Mouse (Mus musculus) myocyte (in vitro differentiated cells): Measurements from ENCODE around the gene Lmna. TPM values are rescaled to one million over a fixed set of nuclear protein-coding genes. Genes with fewer than 3 reads are reported as not detected.

Experiments used
- H3K27me3 ChIP-seq: one replicate; pipeline ENCODE4 v1.6.1; 2011; ENCODE audit not compliant: control insufficient read depth, insufficient read depth, insufficient read length
- H3K36me3 ChIP-seq: one replicate; pipeline ENCODE4 v1.6.1; 2011; ENCODE audit not compliant: control insufficient read depth, insufficient read depth
- H3K4me2 ChIP-seq: one replicate; pipeline ENCODE4 v1.6.1; 2011; ENCODE audit warnings: low read depth, control low read depth
- H3K4me3 ChIP-seq: one replicate; pipeline ENCODE4 v1.5.1; 2011; ENCODE audit warnings: mild to moderate bottlenecking, control low read depth, moderate library complexity
- H3K79me2 ChIP-seq: one replicate; pipeline ENCODE4 v1.6.1; 2011; ENCODE audit not compliant: control insufficient read depth, insufficient read depth
- H3ac ChIP-seq: one replicate; pipeline ENCODE4 v1.6.1; 2011; ENCODE audit not compliant: control insufficient read depth, insufficient read length
- CEBPB ChIP-seq: IDR thresholded peaks from 2 replicates; pipeline ENCODE4 v1.6.1; 2011; ENCODE audit warnings: mild to moderate bottlenecking, moderate library complexity; ENCODE audit not compliant: poor library complexity, insufficient read depth, severe bottlenecking
- E2F4 ChIP-seq: IDR thresholded peaks from one replicate; pipeline ENCODE4 v1.6.1; 2011; ENCODE audit warnings: mild to moderate bottlenecking, control low read depth, moderate library complexity; ENCODE audit not compliant: insufficient read depth
- MAX ChIP-seq: IDR thresholded peaks from one replicate; pipeline ENCODE4 v1.6.1; 2011; ENCODE audit warnings: low read depth, mild to moderate bottlenecking, control low read depth
- MYOD1 ChIP-seq, 3 experiments: IDR thresholded peaks; one replicate each; pipeline ENCODE4 v1.6.1; 2011; ENCODE audit warnings: control low read depth in 2 of 3, low read depth in 2 of 3, mild to moderate bottlenecking in 2 of 3, moderate library complexity in 1 of 3; ENCODE audit not compliant: insufficient read length in 2 of 3, control insufficient read depth in 1 of 3
- MYOG ChIP-seq, 3 experiments: IDR thresholded peaks; one replicate each; pipeline ENCODE4 v1.6.1; 2011; ENCODE audit warnings: control low read depth in 2 of 3, low read depth in 2 of 3, mild to moderate bottlenecking in 2 of 3; ENCODE audit not compliant: insufficient read length in 2 of 3, control insufficient read depth in 1 of 3, insufficient read depth in 1 of 3
- POLR2A ChIP-seq: IDR thresholded peaks from one replicate; pipeline ENCODE4 v1.6.1; 2011; ENCODE audit warnings: low read depth, mild to moderate bottlenecking, control low read depth, moderate library complexity; ENCODE audit not compliant: insufficient read length
- POLR2AphosphoS2 ChIP-seq: IDR thresholded peaks from one replicate; pipeline ENCODE4 v1.6.1; 2011; ENCODE audit warnings: low read depth, control low read depth; ENCODE audit not compliant: insufficient read length
- REST ChIP-seq: IDR thresholded peaks from one replicate; pipeline ENCODE4 v1.6.1; 2011; ENCODE audit warnings: mild to moderate bottlenecking, control low read depth, moderate library complexity; ENCODE audit not compliant: insufficient read depth, insufficient read length
- SRF ChIP-seq: IDR thresholded peaks from one replicate; pipeline ENCODE4 v1.6.1; 2011; ENCODE audit warnings: low read depth; ENCODE audit not compliant: control insufficient read depth, insufficient read length
- TCF12 ChIP-seq: IDR thresholded peaks from one replicate; pipeline ENCODE4 v1.6.1; 2011; ENCODE audit warnings: mild to moderate bottlenecking, control low read depth; ENCODE audit not compliant: poor library complexity, insufficient read depth, severe bottlenecking
- TCF3 ChIP-seq: IDR thresholded peaks from one replicate; pipeline ENCODE4 v1.6.1; 2011; ENCODE audit warnings: low read depth, control low read depth; ENCODE audit not compliant: insufficient read length
- USF1 ChIP-seq: IDR thresholded peaks from one replicate; pipeline ENCODE4 v1.6.1; 2011; ENCODE audit warnings: low read depth, mild to moderate bottlenecking, control low read depth, moderate library complexity
- polyA plus RNA-seq: library from polyadenylated mRNA; unstranded; fragments of >200 nt; fragmentation: generic; extraction: Trizol; gene quantifications from one replicate; pipeline ENCODE4 v1.2.1, GENCODE M21; 2012; ENCODE audit warnings: missing spikeins

Gene Lmna
- polyA plus RNA-seq, 1 experiment: 954 TPM

DNA sequence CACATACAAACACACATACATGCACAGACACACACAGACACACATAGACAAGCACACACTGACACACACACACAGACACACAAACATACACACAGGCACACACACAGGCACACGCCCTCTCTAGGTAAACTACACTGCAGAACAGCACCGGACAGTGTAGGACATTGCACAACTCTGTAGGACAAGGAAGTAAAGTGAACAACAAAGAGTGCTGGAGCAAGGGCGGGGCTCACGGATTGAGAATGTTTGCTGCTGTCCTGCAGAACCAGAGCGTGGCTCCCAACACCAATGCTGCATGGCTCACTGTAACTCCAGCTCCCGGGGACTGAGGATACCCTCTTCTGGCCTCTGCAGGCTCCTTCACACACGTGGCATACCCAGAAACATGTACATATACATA, 66.9 kb downstream of the Lmna start:
- Histone ChIP-seq H3K4me3 (no peak overlapping the region), H3ac (no peak overlapping the region), H3K79me2 (no peaks in the 10 kb centered on the region), H3K27me3 (no peaks in the 10 kb centered on the region), H3K4me2 (no peak overlapping the region), H3K36me3 (no peaks in the 10 kb centered on the region)
- TF ChIP-seq CEBPB: no peak
- no peak for TF ChIP-seq MAX
- no peak for TF ChIP-seq USF1
- TF ChIP-seq E2F4: no peak
- no peak for TF ChIP-seq POLR2AphosphoS2
- TF ChIP-seq POLR2A: no peak

DNA sequence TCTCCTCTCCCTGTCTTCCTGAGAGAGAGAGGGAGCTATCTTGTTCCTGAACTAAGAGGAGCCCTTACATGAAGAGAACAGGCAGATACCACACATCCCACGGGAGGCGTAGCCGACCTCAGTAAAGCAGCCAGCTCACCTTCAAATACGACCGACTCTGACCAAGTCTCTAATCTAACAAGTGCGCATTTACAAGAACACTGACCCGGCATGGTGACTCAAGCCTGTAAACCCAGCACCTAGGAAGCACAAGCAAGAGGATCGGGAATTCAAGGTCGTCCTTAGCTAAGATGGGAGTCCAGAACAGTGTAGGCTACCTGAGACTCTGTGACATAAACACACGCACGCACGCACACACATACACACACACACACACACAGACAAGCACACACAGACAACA, 67.3 kb downstream of the Lmna start:
- Histone ChIP-seq H3K4me3 (no peak overlapping the region), H3K79me2 (no peaks in the 10 kb centered on the region), H3K4me2 (no peak overlapping the region), H3K36me3 (no peaks in the 10 kb centered on the region), H3ac (no peak overlapping the region), H3K27me3 (no peaks in the 10 kb centered on the region)
- TF ChIP-seq E2F4 (no peak), MYOG (IDR thresholded peaks at IDR 0.05; ENCODE audit: control insufficient read depth in 1 of 3, insufficient read depth in 1 of 3, insufficient read length in 2 of 3, low read depth in 2 of 3) (no peak), MYOD1 (IDR thresholded peaks at IDR 0.05; ENCODE audit: control insufficient read depth in 1 of 3, insufficient read length in 2 of 3, low read depth in 2 of 3) (no peak), MAX (no peak), POLR2A (no peak), POLR2AphosphoS2 (no peak), TCF3 (no peak), CEBPB (no peak)

DNA sequence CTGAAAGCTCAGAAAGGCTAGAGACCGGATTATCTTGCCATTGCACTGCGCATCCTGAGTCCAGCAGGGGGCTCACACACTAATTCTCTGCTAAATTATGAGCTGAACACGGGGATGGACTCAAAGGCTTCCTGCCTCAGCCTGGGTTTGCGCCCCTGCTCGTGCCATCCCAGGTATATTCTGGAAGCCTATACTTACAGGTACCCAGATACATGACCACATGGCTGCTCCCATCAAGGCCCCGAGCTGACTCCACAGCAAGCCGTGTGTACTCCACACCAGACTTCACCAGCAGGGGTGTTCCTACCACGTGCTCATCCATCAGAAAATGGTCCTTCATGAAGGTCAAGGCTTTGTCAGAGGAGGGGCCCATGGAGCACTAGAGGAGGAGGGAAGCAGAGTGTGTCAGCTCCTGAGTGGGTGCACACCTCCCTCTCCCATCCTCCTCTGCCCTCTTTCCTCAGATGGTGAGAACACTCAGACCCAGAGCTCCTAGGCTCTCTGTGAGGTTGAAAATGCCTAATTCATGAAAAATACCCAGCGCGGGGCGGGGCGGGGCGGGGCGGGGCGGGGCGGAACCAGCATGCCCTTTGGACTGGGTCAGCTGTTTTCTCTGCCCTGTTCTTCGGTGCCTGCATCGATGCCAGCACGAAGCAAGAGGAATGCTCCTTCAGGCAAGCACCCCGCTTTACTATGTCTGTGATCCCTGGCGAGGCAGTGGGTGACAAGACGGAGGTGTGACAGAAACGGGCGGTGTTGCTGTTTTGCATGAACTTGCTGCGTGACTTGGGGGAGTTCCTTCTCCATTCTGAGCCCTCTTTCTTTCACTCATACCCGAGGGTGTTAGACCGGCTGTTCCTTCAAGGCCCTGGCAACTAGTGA, 69.0 kb downstream of the Lmna start:
- Histone ChIP-seq H3K27me3 (no peaks in the 10 kb centered on the region), H3K79me2 (no peaks in the 10 kb centered on the region), H3K36me3 (no peaks in the 10 kb centered on the region), H3ac (no peak overlapping the region), H3K4me2 (peak overlapping the region; percentile 76), H3K4me3 (no peak overlapping the region)
- TF ChIP-seq USF1 (peak; percentile 22), POLR2A (no peak)

DNA sequence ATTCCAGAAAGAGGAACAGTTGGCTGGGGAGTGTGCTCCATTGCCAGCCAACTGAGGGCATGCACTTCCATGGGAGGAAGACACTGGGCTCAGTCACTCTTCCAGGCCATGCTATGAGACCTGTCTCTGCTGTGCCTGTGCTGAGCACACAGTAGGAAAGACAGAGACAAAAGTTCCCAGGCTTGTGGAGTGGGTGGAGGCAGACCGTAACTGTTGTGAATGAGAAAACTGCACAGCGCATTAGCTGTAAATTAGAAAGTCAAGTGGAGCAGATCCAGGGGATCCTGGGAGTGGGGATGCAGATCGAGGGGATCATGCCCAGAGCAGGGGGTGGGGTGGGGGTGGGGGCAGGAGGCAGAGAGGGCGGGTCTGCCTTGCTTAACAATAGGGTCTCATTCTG, 70.2 kb downstream of the Lmna start:
- TF ChIP-seq TCF12 (no peak), REST (no peak), POLR2AphosphoS2 (no peak), POLR2A (no peak), MAX (no peak), MYOG (IDR thresholded peaks at IDR 0.05; ENCODE audit: control insufficient read depth in 1 of 3, insufficient read depth in 1 of 3, insufficient read length in 2 of 3, low read depth in 2 of 3) (no peak), E2F4 (no peak)
- Histone ChIP-seq H3ac (no peak overlapping the region), H3K4me2 (no peak overlapping the region), H3K79me2 (no peaks in the 10 kb centered on the region), H3K4me3 (no peak overlapping the region), H3K36me3 (no peaks in the 10 kb centered on the region), H3K27me3 (no peaks in the 10 kb centered on the region)

DNA sequence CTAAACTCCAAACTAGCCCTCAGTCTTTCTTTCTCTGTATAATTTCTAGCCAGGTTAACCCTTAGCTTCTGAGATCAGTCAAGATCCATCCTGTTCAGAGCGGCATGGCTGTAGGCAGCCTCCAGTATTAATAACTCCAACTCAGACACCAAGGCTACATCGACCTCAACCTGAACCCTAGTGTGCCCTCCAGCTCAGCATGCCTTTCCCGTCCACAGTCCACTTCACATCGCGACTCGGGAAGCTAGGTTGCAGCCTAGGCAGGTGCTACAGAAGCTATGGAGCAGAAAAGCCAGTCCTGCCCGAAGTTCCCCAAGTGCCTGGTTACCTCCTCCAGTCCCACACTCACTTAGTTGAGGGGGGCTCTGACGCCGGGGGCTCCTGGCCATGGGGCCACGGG, 72.3 kb downstream of the Lmna start:
- Histone ChIP-seq H3K4me3 (peak overlapping the region; percentile 5), H3K4me2 (peak overlapping the region; percentile 52), H3ac (no peak overlapping the region), H3K79me2 (no peaks in the 10 kb centered on the region), H3K27me3 (no peaks in the 10 kb centered on the region), H3K36me3 (no peaks in the 10 kb centered on the region)
- TF ChIP-seq MYOG (IDR thresholded peaks at IDR 0.05; ENCODE audit: control insufficient read depth in 1 of 3, insufficient read depth in 1 of 3, insufficient read length in 2 of 3, low read depth in 2 of 3) (no peak), TCF12 (no peak), REST (no peak), E2F4 (no peak), CEBPB (no peak), MYOD1 (IDR thresholded peaks at IDR 0.05; ENCODE audit: control insufficient read depth in 1 of 3, insufficient read length in 2 of 3, low read depth in 2 of 3) (no peak), POLR2AphosphoS2 (no peak), TCF3 (no peak), MAX (no peak), USF1 (no peak), SRF (no peak), POLR2A (no peak)
